Mouse (Mus musculus) E14TG2a.4 (cell line): ENCODE measurements around the gene Ube4b.

Experiments
- CTCF ChIP-seq: conservative IDR thresholded peaks from 2 replicates; pipeline ENCODE4 v1.5.1; 2014; ENCODE audit warnings: low read length
- NANOG ChIP-seq: IDR thresholded peaks from 2 replicates; pipeline ENCODE4 v1.6.1; 2014; ENCODE audit warnings: borderline replicate concordance, low read length, mixed read lengths
- POU5F1 ChIP-seq: IDR thresholded peaks from 2 replicates; pipeline ENCODE4 v1.6.1; 2014; ENCODE audit warnings: low read length, borderline replicate concordance

GRCm38 (mm10) chr4:149336302-149336701 is 90.2 kb downstream of the Ube4b start:
- TF ChIP-seq CTCF (no peak), POU5F1 (no peak), NANOG (no peak)
